Mouse (Mus musculus) ES-E14 (cell line): ENCODE results near the gene Ikzf3. TPM values are rescaled to one million over a fixed set of nuclear protein-coding genes. Genes with fewer than 3 reads are reported as not detected.

Source experiments
- DNase-seq: peaks from one replicate; pipeline ENCODE4 v3.0.0-alpha.2; 2013; ENCODE audit warnings: low read depth, low spot score
- H3K27ac ChIP-seq: 2 replicates; pipeline ENCODE4 v1.5.1; 2012; ENCODE audit warnings: low read depth, mild to moderate bottlenecking, low read length, moderate library complexity, mixed read lengths; ENCODE audit not compliant: poor library complexity, insufficient read depth, severe bottlenecking
- H3K36me3 ChIP-seq: 2 replicates; pipeline ENCODE4 v1.6.1; 2012; ENCODE audit warnings: mild to moderate bottlenecking, low read length, moderate library complexity, mixed read lengths; ENCODE audit not compliant: control insufficient read depth, poor library complexity, insufficient read depth, severe bottlenecking
- H3K4me1 ChIP-seq, 2 experiments: fragments of 150-350 bp in 1 of 2; sonication (generic) in 1 of 2; 2 replicates each; pipeline ENCODE4 v1.6.1; 2012; ENCODE audit warnings: low read length in 2 of 2, mild to moderate bottlenecking in 1 of 2, mixed read lengths in 1 of 2; ENCODE audit not compliant: control insufficient read depth in 2 of 2, insufficient read depth in 2 of 2, poor library complexity in 1 of 2
- H3K4me3 ChIP-seq, 2 experiments: fragments of 150-350 bp in 1 of 2; sonication (generic) in 1 of 2; 2 replicates each; pipeline ENCODE4 v1.5.1; 2012; ENCODE audit warnings: low read length in 2 of 2, low read depth in 1 of 2, mild to moderate bottlenecking in 1 of 2, mixed read lengths in 1 of 2; ENCODE audit not compliant: insufficient read depth in 1 of 2, poor library complexity in 1 of 2, severe bottlenecking in 1 of 2
- H3K9ac ChIP-seq: 2 replicates; pipeline ENCODE4 v1.6.1; 2012; ENCODE audit warnings: low read depth, mild to moderate bottlenecking, low read length, mixed read lengths; ENCODE audit not compliant: poor library complexity, insufficient read depth, severe bottlenecking
- H3K9me3 ChIP-seq: fragments of 150-350 bp; sonication (generic); 2 replicates; pipeline ENCODE4 v1.6.1; 2012; ENCODE audit warnings: low read depth, mild to moderate bottlenecking, low read length; ENCODE audit not compliant: control insufficient read depth, insufficient read depth
- CHD2 ChIP-seq: IDR thresholded peaks from 2 replicates; pipeline ENCODE4 v1.6.1; 2014; ENCODE audit warnings: mild to moderate bottlenecking, low read depth, low read length, inconsistent platforms
- HCFC1 ChIP-seq: IDR thresholded peaks from 2 replicates; pipeline ENCODE4 v1.6.1; 2012; ENCODE audit warnings: low read length, inconsistent platforms, borderline replicate concordance; ENCODE audit not compliant: insufficient read depth
- MAFK ChIP-seq: IDR thresholded peaks from 2 replicates; pipeline ENCODE4 v1.6.1; 2014; ENCODE audit warnings: mild to moderate bottlenecking, low read depth, low read length, inconsistent platforms; ENCODE audit not compliant: insufficient read depth
- ZC3H11A ChIP-seq: IDR thresholded peaks from 2 replicates; pipeline ENCODE4 v1.6.1; 2012; ENCODE audit warnings: low read depth, mild to moderate bottlenecking, inconsistent platforms, low read length, borderline replicate concordance
- ZNF384 ChIP-seq: IDR thresholded peaks from 2 replicates; pipeline ENCODE4 v1.6.1; 2012; ENCODE audit warnings: low read depth, low read length, inconsistent platforms
- in situ Hi-C, 2 experiments: fragments of 600-800 bp; cut with MboI; formaldehyde crosslinking; loops; one replicate each; pipeline ENCODE4 v1.15.1; 2025; ENCODE audit warnings: low sequenced_read_pairs in 2 of 2, inconsistent platforms in 1 of 2; ENCODE audit not compliant: unreplicated experiment in 2 of 2
- total RNA-seq: library from RNA; depleted of rRNA; stranded (reverse); fragments of 300-350 nt; gene quantifications from 2 replicates; pipeline ENCODE4 v1.2.3, GENCODE M21; 2012

The Ikzf3 gene
- total RNA-seq, 1 experiment = 0.58 TPM

GRCm38 (mm10) chr11:98540319-98540718 lies 5.5 kb downstream of the Ikzf3 start:
- in situ Hi-C loops = no loop called here
- TF ChIP-seq ZC3H11A (no peak), MAFK (no peak), HCFC1 (no peak), ZNF384 (no peak), CHD2 (no peak)
- no peak overlapping the region for H3K9ac ChIP-seq
- H3K36me3 ChIP-seq = no peaks in the 10 kb centered on the region
- H3K9me3 ChIP-seq = no peaks in the 10 kb centered on the region
- H3K4me3 ChIP-seq = no peak overlapping the region
- no peaks in the 10 kb centered on the region for H3K4me1 ChIP-seq
- H3K27ac ChIP-seq = no peak overlapping the region
- DNase-seq = no peak

GRCm38 (mm10) chr11:98537480-98538034 lies 8.3 kb downstream of the Ikzf3 start:
- in situ Hi-C loops = no loop called here
- Histone ChIP-seq H3K27ac (no peak overlapping the region), H3K4me1 (no peaks in the 10 kb centered on the region), H3K9ac (no peak overlapping the region), H3K36me3 (no peaks in the 10 kb centered on the region), H3K4me3 (no peak overlapping the region), H3K9me3 (no peaks in the 10 kb centered on the region)
- TF ChIP-seq ZNF384 = no peak
- no peak for DNase-seq

GRCm38 (mm10) chr11:98526824-98527461 lies 18.9 kb downstream of the Ikzf3 start:
- H3K4me3 ChIP-seq = no peak overlapping the region
- DNase-seq = no peak
- H3K27ac ChIP-seq = no peak overlapping the region
- H3K36me3 ChIP-seq = no peaks in the 10 kb centered on the region
- H3K4me1 ChIP-seq = 0 out of 4 replicates have a peak, but pooled peaks cover 0 to 3% of the 10 kb centered on the region in 2 experiments
- in situ Hi-C loops = no loop called here
- TF ChIP-seq ZNF384 (no peak), HCFC1 (no peak), ZC3H11A (no peak), MAFK (no peak), CHD2 (no peak)
- no peaks in the 10 kb centered on the region for H3K9me3 ChIP-seq
- no peak overlapping the region for H3K9ac ChIP-seq

- in situ Hi-C loops = no loop called here
- Histone ChIP-seq H3K27ac (no peak overlapping the region), H3K9ac (no peak overlapping the region), H3K4me3 (no peak overlapping the region), H3K36me3 (no peaks in the 10 kb centered on the region), H3K4me1 (peaks cover 0 to 3% of the 10 kb centered on the region in 2 experiments; a peak in 1 of 4 replicates), H3K9me3 (no peaks in the 10 kb centered on the region)
- TF ChIP-seq ZNF384 (no peak), CHD2 (no peak), ZC3H11A (no peak), MAFK (no peak), HCFC1 (no peak)
- no peak for DNase-seq
Observed at GRCm38 (mm10) chr11:98525140-98525539, 20.7 kb downstream of the Ikzf3 start.

- in situ Hi-C loops = no loop called here
- Histone ChIP-seq H3K36me3 (no peaks in the 10 kb centered on the region), H3K4me1 (peaks cover 0 to 3% of the 10 kb centered on the region in 2 experiments; a peak in 1 of 4 replicates), H3K27ac (no peak overlapping the region), H3K9ac (no peak overlapping the region), H3K4me3 (no peak overlapping the region), H3K9me3 (no peaks in the 10 kb centered on the region)
- TF ChIP-seq ZC3H11A (no peak), ZNF384 (no peak), HCFC1 (no peak), MAFK (no peak), CHD2 (no peak)
- DNase-seq = no peak
Observed at GRCm38 (mm10) chr11:98520468-98520867, 25.4 kb downstream of the Ikzf3 start.
